Mouse (Mus musculus) adrenal gland, adult 18-20 months (tissue): Measurements from ENCODE around the gene L2hgdh. TPM values are rescaled to one million over a fixed set of nuclear protein-coding genes. Genes with fewer than 3 reads are reported as not detected.

Experiments used
- DNase-seq, 2 experiments: peaks; one replicate each; pipeline ENCODE4 v3.0.0; 2021 to 2022; ENCODE audit warnings: low spot score in 2 of 2
- long read RNA-seq, 2 experiments: library from polyadenylated mRNA; stranded (forward); transcript quantifications; one replicate each; pipeline ENCODE4 v2.0.0; 2021
- total RNA-seq, 2 experiments: library from RNA; stranded (reverse); gene quantifications; 1 replicate in 1 of 2; 2 replicates in 1 of 2; pipeline ENCODE4 v1.2.3; 2021

Gene L2hgdh
- 10 to 100 TPM; 19.5 to 21.9 TPM for total RNA-seq
- long read RNA-seq, experiment 1, transcript L2hgdh-201 (10 exons, 3,340 nt): major isoform, 26 of 29 reads
- long read RNA-seq, experiment 1, partial matches to known transcripts: 0 of 29 reads
- long read RNA-seq, experiment 1, other reads (novel, unspliced or antisense): 3 of 29 reads
- long read RNA-seq, experiment 2, transcript L2hgdh-201 (10 exons, 3,340 nt): major isoform, 62 of 74 reads
- long read RNA-seq, experiment 2, partial matches to known transcripts: 1 of 74 reads
- long read RNA-seq, experiment 2, other reads (novel, unspliced or antisense): 11 of 74 reads

GRCm38 (mm10) chr12:69724711-69725460 lies at the start of gene L2hgdh, which contains the start of gene Atp5s:
Gene L2hgdh (minus strand): TSS chr12:69724873.
Gene Atp5s (plus strand): TSS chr12:69724950.
- peak; percentile 96 to 97 for DNase-seq

GRCm38 (mm10) chr12:69768841-69769240 lies 44.2 kb upstream of the L2hgdh start:
- no peak for DNase-seq

GRCm38 (mm10) chr12:69767476-69768258 lies 43.0 kb upstream of the L2hgdh start:
- DNase-seq: no peak

- DNase-seq: no peak
Observed at GRCm38 (mm10) chr12:69766185-69766904, 41.7 kb upstream of the L2hgdh start.

- DNase-seq: no peak
Observed at GRCm38 (mm10) chr12:69765543-69765942, 40.9 kb upstream of the L2hgdh start.

GRCm38 (mm10) chr12:69761603-69762002 lies 36.9 kb upstream of the L2hgdh start:
- no peak for DNase-seq

GRCm38 (mm10) chr12:69760743-69761406 lies 36.2 kb upstream of the L2hgdh start:
- DNase-seq: no peak

GRCm38 (mm10) chr12:69760014-69760413 lies 35.3 kb upstream of the L2hgdh start:
- no peak for DNase-seq

GRCm38 (mm10) chr12:69759267-69759885 lies 34.7 kb upstream of the L2hgdh start:
- no peak for DNase-seq

- no peak for DNase-seq
Observed at GRCm38 (mm10) chr12:69758221-69759185, 33.8 kb upstream of the L2hgdh start.

GRCm38 (mm10) chr12:69757418-69758141 lies 32.9 kb upstream of the L2hgdh start:
- peak; percentile 76 to 79 for DNase-seq

- no peak for DNase-seq
Observed at GRCm38 (mm10) chr12:69756015-69756414, 31.3 kb upstream of the L2hgdh start.

- DNase-seq: no peak
Observed at GRCm38 (mm10) chr12:69753936-69754335, 29.3 kb upstream of the L2hgdh start.

GRCm38 (mm10) chr12:69751864-69752341 lies 27.2 kb upstream of the L2hgdh start:
- DNase-seq: no peak

- no peak for DNase-seq
Observed at GRCm38 (mm10) chr12:69744138-69744537, 19.5 kb upstream of the L2hgdh start.

- DNase-seq: no peak
Observed at GRCm38 (mm10) chr12:69741965-69742364, 17.3 kb upstream of the L2hgdh start.

- DNase-seq: no peak
Observed at GRCm38 (mm10) chr12:69733923-69734322, 9.2 kb upstream of the L2hgdh start.

GRCm38 (mm10) chr12:69733518-69733917 lies 8.8 kb upstream of the L2hgdh start:
- no peak for DNase-seq
